Mouse (Mus musculus): ENCODE measurements around the gene Olfr397. TPM values are rescaled to one million over a fixed set of nuclear protein-coding genes. Genes with fewer than 3 reads are reported as not detected.

The Olfr397 gene
- not detected in 2 replicates for polyA plus RNA-seq (2014; fragmentation: Nextera tagmentation; extraction: Ambion mirVana)

GRCm38 (mm10) chr11:73960517-73960916 is at the start of gene Olfr397:
TSS of gene Olfr397 (plus strand) at chr11:73960817.
- Histone ChIP-seq H3K4me2 (no peak within 1 kb of the TSS), H3K4me1 (ENCODE audit: control insufficient read depth, insufficient read depth, low read length) (no peaks in the 10 kb centered on the region), H3K36me3 (ENCODE audit: control insufficient read depth, insufficient read depth, low read length) (no peaks in the 10 kb centered on the region), H3K27me3 (ENCODE audit: control insufficient read depth, insufficient read depth, low read length) (no peaks in the 10 kb centered on the region), H3K9ac (ENCODE audit: low read length) (no peak within 1 kb of the TSS), H3K27ac (ENCODE audit: low read depth, low read length) (no peak within 1 kb of the TSS), H3K4me3 (ENCODE audit: low read depth, low read length) (no peak within 1 kb of the TSS), H3K9me3 (ENCODE audit: control insufficient read depth, low read length) (peaks cover 3% of the 10 kb centered on the region; the same call in 1 of the 2 replicates)
- WGBS = 74% methylated on average over 1 of the region's 1 CpGs
- DNase-seq (ENCODE audit: low spot score, missing footprints) (no peak), ATAC-seq (ENCODE audit: low FRiP score) (no peak)

DNA sequence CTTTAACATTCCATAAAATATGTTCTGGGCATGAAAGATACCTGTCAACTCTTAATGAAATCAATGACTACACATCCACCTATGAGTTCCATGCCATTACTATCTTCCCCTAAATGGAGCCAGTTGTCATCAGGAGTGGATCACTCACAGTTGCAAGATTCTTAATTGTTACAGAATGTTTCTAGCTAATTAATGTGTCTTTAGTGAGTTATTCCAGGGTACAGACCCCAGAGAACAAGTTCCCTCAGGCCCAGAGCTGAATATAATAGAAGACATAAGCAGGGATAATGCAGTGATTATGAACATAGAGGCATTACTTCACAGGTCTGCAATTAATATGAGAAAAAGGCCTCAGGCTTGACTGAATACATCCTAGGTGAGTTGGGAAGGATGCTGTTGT is 24.2 kb upstream of the Olfr397 start, which contains the start of gene Olfr23:
Gene Olfr23, plus strand, starts transcription at position 301 of the 400 bp plus-strand sequence.
- peaks cover 4% of the 10 kb centered on the region; the same call in 1 of the 2 replicates for H3K9me3 ChIP-seq (ENCODE audit: control insufficient read depth, low read length)
- H3K36me3 ChIP-seq (ENCODE audit: control insufficient read depth, insufficient read depth, low read length) = no peaks in the 10 kb centered on the region
- H3K27me3 ChIP-seq (ENCODE audit: control insufficient read depth, insufficient read depth, low read length) = no peaks in the 10 kb centered on the region
- no peak within 1 kb of the TSS for H3K9ac ChIP-seq (ENCODE audit: low read length)
- no peak within 1 kb of the TSS for H3K4me2 ChIP-seq
- no peak within 1 kb of the TSS for H3K4me3 ChIP-seq (ENCODE audit: low read depth, low read length)
- no peak within 1 kb of the TSS for H3K27ac ChIP-seq (ENCODE audit: low read depth, low read length)
- H3K4me1 ChIP-seq (ENCODE audit: control insufficient read depth, insufficient read depth, low read length) = no peaks in the 10 kb centered on the region
- no peak for ATAC-seq (ENCODE audit: low FRiP score)
- DNase-seq (ENCODE audit: low spot score, missing footprints) = no peak

GRCm38 (mm10) chr11:73990307-73990706 is 29.7 kb downstream of the Olfr397 start, which contains the start of gene Olfr398:
TSS of gene Olfr398 (minus strand) at chr11:73990407.
- Histone ChIP-seq H3K4me1 (ENCODE audit: control insufficient read depth, insufficient read depth, low read length) (no peaks in the 10 kb centered on the region), H3K27ac (ENCODE audit: low read depth, low read length) (no peak within 1 kb of the TSS), H3K4me2 (no peak within 1 kb of the TSS), H3K9me3 (ENCODE audit: control insufficient read depth, low read length) (peaks cover 12% of the 10 kb centered on the region), H3K9ac (ENCODE audit: low read length) (no peak within 1 kb of the TSS), H3K27me3 (ENCODE audit: control insufficient read depth, insufficient read depth, low read length) (no peaks in the 10 kb centered on the region), H3K36me3 (ENCODE audit: control insufficient read depth, insufficient read depth, low read length) (no peaks in the 10 kb centered on the region), H3K4me3 (ENCODE audit: low read depth, low read length) (no peak within 1 kb of the TSS)
- ATAC-seq (ENCODE audit: low FRiP score) (no peak), DNase-seq (ENCODE audit: low spot score, missing footprints) (no peak)

GRCm38 (mm10) chr11:73993115-73993514 is 32.5 kb downstream of the Olfr397 start:
- Histone ChIP-seq H3K4me2 (no peak overlapping the region), H3K36me3 (ENCODE audit: control insufficient read depth, insufficient read depth, low read length) (no peaks in the 10 kb centered on the region), H3K4me1 (ENCODE audit: control insufficient read depth, insufficient read depth, low read length) (no peaks in the 10 kb centered on the region), H3K27ac (ENCODE audit: low read depth, low read length) (no peak overlapping the region), H3K4me3 (ENCODE audit: low read depth, low read length) (no peak overlapping the region), H3K27me3 (ENCODE audit: control insufficient read depth, insufficient read depth, low read length) (no peaks in the 10 kb centered on the region), H3K9me3 (ENCODE audit: control insufficient read depth, low read length) (peaks cover 12% of the 10 kb centered on the region; the same call in 1 of the 2 replicates), H3K9ac (ENCODE audit: low read length) (no peak overlapping the region)
- ATAC-seq (ENCODE audit: low FRiP score) (no peak), DNase-seq (ENCODE audit: low spot score, missing footprints) (no peak)

Other genes with a start within 250 kb of the Olfr397 start
- gene Olfr389, start 180.1 kb upstream of the Olfr397 start, polyA plus RNA-seq (2014; fragmentation: Nextera tagmentation; extraction: Ambion mirVana) = not detected in 2 replicates
- not detected in 2 replicates for gene Olfr390, start 177.9 kb upstream of the Olfr397 start, polyA plus RNA-seq (2014; fragmentation: Nextera tagmentation; extraction: Ambion mirVana)
- gene Olfr391-ps, start 157.8 kb upstream of the Olfr397 start, polyA plus RNA-seq (2014; fragmentation: Nextera tagmentation; extraction: Ambion mirVana) = not detected in 2 replicates
- not detected in 2 replicates for gene Olfr392, start 143.8 kb upstream of the Olfr397 start, polyA plus RNA-seq (2014; fragmentation: Nextera tagmentation; extraction: Ambion mirVana)
- not detected in 2 replicates for gene Olfr393, start 109.4 kb upstream of the Olfr397 start, polyA plus RNA-seq (2014; fragmentation: Nextera tagmentation; extraction: Ambion mirVana)
- not detected in 2 replicates for gene Olfr394, start 70.0 kb upstream of the Olfr397 start, polyA plus RNA-seq (2014; fragmentation: Nextera tagmentation; extraction: Ambion mirVana)
- not detected in 2 replicates for gene Olfr395, start 51.5 kb upstream of the Olfr397 start, polyA plus RNA-seq (2014; fragmentation: Nextera tagmentation; extraction: Ambion mirVana)
- gene Olfr23, start 24.1 kb upstream of the Olfr397 start, polyA plus RNA-seq (2014; fragmentation: Nextera tagmentation; extraction: Ambion mirVana) = not detected in 2 replicates
- gene Olfr398, start 29.6 kb downstream of the Olfr397 start, polyA plus RNA-seq (2014; fragmentation: Nextera tagmentation; extraction: Ambion mirVana) = not detected in 2 replicates
- gene Olfr139, start 95.7 kb downstream of the Olfr397 start, polyA plus RNA-seq (2014; fragmentation: Nextera tagmentation; extraction: Ambion mirVana) = not detected in 2 replicates
- gene Olfr399, start 95.8 kb downstream of the Olfr397 start, polyA plus RNA-seq (2014; fragmentation: Nextera tagmentation; extraction: Ambion mirVana) = not detected in 2 replicates
- gene Zfp616, start 109.1 kb downstream of the Olfr397 start, polyA plus RNA-seq (2014; fragmentation: Nextera tagmentation; extraction: Ambion mirVana) = not detected in 2 replicates
- gene Olfr401, start 152.9 kb downstream of the Olfr397 start, polyA plus RNA-seq (2014; fragmentation: Nextera tagmentation; extraction: Ambion mirVana) = not detected in 2 replicates
- not detected in 2 replicates for gene Olfr402, start 192.7 kb downstream of the Olfr397 start, polyA plus RNA-seq (2014; fragmentation: Nextera tagmentation; extraction: Ambion mirVana)
- not detected in 2 replicates for gene Olfr403, start 225.4 kb downstream of the Olfr397 start, polyA plus RNA-seq (2014; fragmentation: Nextera tagmentation; extraction: Ambion mirVana)

Measured in midbrain, embryonic 11.5 days (tissue).